Comparison of ENCODE assay signal across 10 mouse cellular contexts in genomic region chr11:43495037-43495436, GRCm38 (mm10). TPM values are rescaled to one million over a fixed set of nuclear protein-coding genes. Genes with fewer than 3 reads are reported as not detected.
A peak's percentile ranks its signal among the peaks of the same experiment; 100 is the strongest.
DNase-seq lines count a peak whose midpoint lies in the region; ATAC-seq lines count a peak whose summit lies in the region.
"Had no signal": no experiment of that assay in that cellular context is flagged by ENCODE, and none has a peak within 500 bp of the region (broad histone marks: within the 10 kb centered on the region; RNA-seq: fewer than 3 reads in every experiment).

No protein-coding gene starts in this region.

- H3K4me3 ChIP-seq in hindbrain, embryonic 13.5 days: no peak overlapping the region
- no peak overlapping the region for H3K4me3 ChIP-seq in hindbrain, embryonic 16.5 days (ENCODE audit: low read length)
- H3K4me3 ChIP-seq in neural tube, embryonic 15.5 days (replicated peaks): no peak overlapping the region
- H3K4me3 ChIP-seq in embryonic facial prominence, embryonic 11.5 days (ENCODE audit: low read depth, low read length): no peak overlapping the region

- ATAC-seq in hindbrain, embryonic 13.5 days (ENCODE audit: low FRiP score): no peak
- ATAC-seq in hindbrain, embryonic 16.5 days: no peak
- no peak for ATAC-seq in neural tube, embryonic 15.5 days (ENCODE audit: low FRiP score)
- ATAC-seq in embryonic facial prominence, embryonic 11.5 days (replicated peaks; ENCODE audit: insufficient number of reproducible peaks, low FRiP score, low TSS enrichment, low read depth): no peak

- peaks cover 13% of the 10 kb centered on the region; the same call in 1 of the 2 replicates for H3K4me1 ChIP-seq in hindbrain, embryonic 13.5 days (replicated peaks)
- no peaks in the 10 kb centered on the region; the same call in none of the 2 replicates for H3K4me1 ChIP-seq in hindbrain, embryonic 16.5 days (ENCODE audit: control insufficient read depth, insufficient read depth, low read depth, low read length)
- peaks cover 12% of the 10 kb centered on the region; the same call in 1 of the 2 replicates for H3K4me1 ChIP-seq in neural tube, embryonic 15.5 days
- H3K4me1 ChIP-seq in embryonic facial prominence, embryonic 11.5 days (ENCODE audit: control insufficient read depth, insufficient read depth, low read length): no peaks in the 10 kb centered on the region

- H3K27ac ChIP-seq in hindbrain, embryonic 13.5 days: 0 out of 2 replicates have a peak overlapping the region, but pooled peaks have one; percentile 44
- no peak overlapping the region for H3K27ac ChIP-seq in hindbrain, embryonic 16.5 days (ENCODE audit: low read depth, low read length)
- H3K27ac ChIP-seq in neural tube, embryonic 15.5 days (replicated peaks): no peak overlapping the region
- no peak overlapping the region for H3K27ac ChIP-seq in embryonic facial prominence, embryonic 11.5 days (replicated peaks; ENCODE audit: low read depth, low read length)

- no peaks in the 10 kb centered on the region for H3K9me3 ChIP-seq in hindbrain, embryonic 13.5 days
- H3K9me3 ChIP-seq in hindbrain, embryonic 16.5 days (ENCODE audit: control insufficient read depth, low read length): no peaks in the 10 kb centered on the region
- H3K9me3 ChIP-seq in neural tube, embryonic 15.5 days (replicated peaks): no peaks in the 10 kb centered on the region
- no peaks in the 10 kb centered on the region for H3K9me3 ChIP-seq in embryonic facial prominence, embryonic 11.5 days (replicated peaks; ENCODE audit: control insufficient read depth, low read length)
- H3K9me3 ChIP-seq: G1E had no signal

- no peaks in the 10 kb centered on the region for H3K36me3 ChIP-seq in hindbrain, embryonic 13.5 days
- H3K36me3 ChIP-seq in hindbrain, embryonic 16.5 days (ENCODE audit: control insufficient read depth, insufficient read depth, low read length): no peaks in the 10 kb centered on the region
- H3K36me3 ChIP-seq in neural tube, embryonic 15.5 days: no peaks in the 10 kb centered on the region
- no peaks in the 10 kb centered on the region for H3K36me3 ChIP-seq in embryonic facial prominence, embryonic 11.5 days (replicated peaks; ENCODE audit: control insufficient read depth, insufficient read depth, low read depth, low read length)
- H3K36me3 ChIP-seq: G1E had no signal

- WGBS in hindbrain, embryonic 13.5 days: 47% methylated on average over 8 of the region's 8 CpGs
- 45% methylated on average over 8 of the region's 8 CpGs for WGBS in hindbrain, embryonic 16.5 days
- 52% methylated on average over 8 of the region's 8 CpGs for WGBS in neural tube, embryonic 15.5 days
- WGBS in embryonic facial prominence, embryonic 11.5 days: 51% methylated on average over 8 of the region's 8 CpGs

- no peak overlapping the region for H3K4me2 ChIP-seq in hindbrain, embryonic 13.5 days
- no peak overlapping the region for H3K4me2 ChIP-seq in hindbrain, embryonic 16.5 days (ENCODE audit: low read length)
- no peak overlapping the region for H3K4me2 ChIP-seq in neural tube, embryonic 15.5 days
- H3K4me2 ChIP-seq in embryonic facial prominence, embryonic 11.5 days (ENCODE audit: low read depth, low read length): no peak overlapping the region

- H3K9ac ChIP-seq in hindbrain, embryonic 13.5 days: no peak overlapping the region
- no peak overlapping the region for H3K9ac ChIP-seq in hindbrain, embryonic 16.5 days (ENCODE audit: low read depth, low read length)
- H3K9ac ChIP-seq in neural tube, embryonic 15.5 days (replicated peaks): no peak overlapping the region
- no peak overlapping the region for H3K9ac ChIP-seq in embryonic facial prominence, embryonic 11.5 days (replicated peaks; ENCODE audit: low read length)

- DNase-seq in neural tube, embryonic 10.5 days (ENCODE audit: extremely low spot score, low spot score): peak; percentile 27
- peak; percentile 31 for DNase-seq in embryonic facial prominence, embryonic 11.5 days (ENCODE audit: low spot score)
- no peak for DNase-seq in natural killer cell, adult 2 months (ENCODE audit: low spot score in 2 of 2)
- DNase-seq in spleen, adult 12 weeks (ENCODE audit: low spot score): no peak
- DNase-seq: cerebellum, adult 18-20 months; thymus, postnatal 14 days had no signal

- H3K27me3 ChIP-seq in hindbrain, embryonic 13.5 days: no peaks in the 10 kb centered on the region
- H3K27me3 ChIP-seq in hindbrain, embryonic 16.5 days (replicated peaks; ENCODE audit: control insufficient read depth, insufficient read depth, low read length): no peaks in the 10 kb centered on the region
- no peaks in the 10 kb centered on the region for H3K27me3 ChIP-seq in neural tube, embryonic 15.5 days (replicated peaks)
- H3K27me3 ChIP-seq in embryonic facial prominence, embryonic 11.5 days (ENCODE audit: control insufficient read depth, insufficient read depth, low read length): no peaks in the 10 kb centered on the region

RNA-seq across cellular contexts. Expression of gene C1qtnf2, which starts 21.0 kb away (rescaled TPM):
- 8.0 and 8.3 TPM in 2 replicates for polyA plus RNA-seq in hindbrain, embryonic 13.5 days (2015; fragmentation: Nextera tagmentation; extraction: Ambion mirVana)
- polyA plus RNA-seq in hindbrain, embryonic 16.5 days (2015; fragmentation: Nextera tagmentation; extraction: Ambion mirVana): 15.5 and 16.6 TPM in 2 replicates
- 11.5 and 12.6 TPM in 2 replicates for polyA plus RNA-seq in neural tube, embryonic 15.5 days (2015; fragmentation: Nextera tagmentation; extraction: Ambion mirVana)
- 2.2 and 2.9 TPM in 2 replicates for polyA plus RNA-seq in embryonic facial prominence, embryonic 11.5 days (2014; fragmentation: Nextera tagmentation; extraction: Ambion mirVana)
- polyA plus RNA-seq: G1E had no signal

RNA-seq across cellular contexts. Expression of gene Ccnjl, which starts 33.5 kb away (rescaled TPM):
- polyA plus RNA-seq in hindbrain, embryonic 13.5 days (2015; fragmentation: Nextera tagmentation; extraction: Ambion mirVana): 18.5 and 20.8 TPM in 2 replicates
- 7.1 and 10.7 TPM in 2 replicates for polyA plus RNA-seq in hindbrain, embryonic 16.5 days (2015; fragmentation: Nextera tagmentation; extraction: Ambion mirVana)
- polyA plus RNA-seq in neural tube, embryonic 15.5 days (2015; fragmentation: Nextera tagmentation; extraction: Ambion mirVana): 11.0 and 14.2 TPM in 2 replicates
- 28.0 and 30.0 TPM in 2 replicates for polyA plus RNA-seq in embryonic facial prominence, embryonic 11.5 days (2014; fragmentation: Nextera tagmentation; extraction: Ambion mirVana)
- polyA plus RNA-seq: G1E had no signal

Comparison
In these comparisons a context has a peak if more than half of its experiments do, and no peak if none do; other contexts are left out.
1. DNase-seq: peak in neural tube, embryonic 10.5 days (single experiment) and embryonic facial prominence, embryonic 11.5 days (single experiment); none in natural killer cell, adult 2 months (0 of 2) and spleen, adult 12 weeks (single experiment).